Mouse (Mus musculus) small intestine, adult 2 months (tissue): ENCODE measurements around the gene Ttc38. TPM values are rescaled to one million over a fixed set of nuclear protein-coding genes. Genes with fewer than 3 reads are reported as not detected.

Experiments used
- H3K27ac ChIP-seq: fragments of 200-500 bp; 2 replicates; pipeline ENCODE4 v1.5.1; 2012; ENCODE audit warnings: low read depth, low read length, control low read depth, inconsistent platforms; ENCODE audit not compliant: insufficient read depth
- H3K27me3 ChIP-seq: fragments of 200-500 bp; 2 replicates; pipeline ENCODE4 v1.6.1; 2012; ENCODE audit warnings: mild to moderate bottlenecking, moderate library complexity, low read length, inconsistent platforms; ENCODE audit not compliant: control insufficient read depth, insufficient read depth
- H3K36me3 ChIP-seq: fragments of 200-500 bp; 2 replicates; pipeline ENCODE4 v1.6.1; 2012; ENCODE audit warnings: mild to moderate bottlenecking, low read length, control low read depth, inconsistent platforms; ENCODE audit not compliant: control insufficient read depth, insufficient read depth
- H3K4me1 ChIP-seq: fragments of 200-500 bp; 2 replicates; pipeline ENCODE4 v1.6.1; 2012; ENCODE audit warnings: low read length, inconsistent platforms, mixed read lengths; ENCODE audit not compliant: control insufficient read depth, insufficient read depth, insufficient read length
- H3K4me3 ChIP-seq: fragments of 200-500 bp; 2 replicates; pipeline ENCODE4 v1.5.1; 2012; ENCODE audit warnings: low read depth, mild to moderate bottlenecking, control low read depth, inconsistent platforms, low read length, moderate library complexity
- CTCF ChIP-seq: fragments of 200-500 bp; IDR thresholded peaks from 2 replicates; pipeline ENCODE4 v1.5.1; 2012; ENCODE audit warnings: low read depth, mild to moderate bottlenecking, control low read depth, inconsistent platforms, low read length, moderate library complexity, mixed read lengths; ENCODE audit not compliant: insufficient replicate concordance, insufficient read length; ENCODE audit errors: extremely low read depth
- POLR2A ChIP-seq: fragments of 200-500 bp; IDR thresholded peaks from 2 replicates; pipeline ENCODE4 v1.6.1; 2012; ENCODE audit warnings: low read depth, mild to moderate bottlenecking, control low read depth, inconsistent platforms, low read length, moderate library complexity
- WGBS: fragments of 180-500 bp; shearing (Covaris S2); methylation state at CpG from one replicate; pipeline ENCODE4 v1.1.7; 2018; 5-methylcytosine and 5-hydroxymethylcytosine counted together
- polyA plus RNA-seq: library from polyadenylated mRNA; depleted of rRNA; stranded (reverse); fragments of >200 nt; gene quantifications from 2 replicates; pipeline ENCODE4 v1.2.3, GENCODE M21; 2012

Ttc38 gene
- polyA plus RNA-seq, 1 experiment: 8.1 TPM

- TF ChIP-seq CTCF (no peak), POLR2A (no peak)
- no peak overlapping the region for H3K27ac ChIP-seq
- H3K4me3 ChIP-seq: no peak overlapping the region
- H3K27me3 ChIP-seq: no peaks in the 10 kb centered on the region
- 87% methylated on average over 13 of the region's 13 CpGs for WGBS
- no peaks in the 10 kb centered on the region for H3K4me1 ChIP-seq
- peaks cover 52% of the 10 kb centered on the region for H3K36me3 ChIP-seq
These were observed 60.5 kb downstream of the Ttc38 start for GRCm38 (mm10) chr15:85892498-85893118.

GRCm38 (mm10) chr15:85893871-85894270 lies 61.8 kb downstream of the Ttc38 start:
- TF ChIP-seq CTCF: no peak
- TF ChIP-seq POLR2A: no peak
- no peaks in the 10 kb centered on the region for H3K27me3 ChIP-seq
- peaks cover 54% of the 10 kb centered on the region for H3K36me3 ChIP-seq
- WGBS: 92% methylated on average over 7 of the region's 7 CpGs
- no peaks in the 10 kb centered on the region for H3K4me1 ChIP-seq
- H3K4me3 ChIP-seq: no peak overlapping the region
- no peak overlapping the region for H3K27ac ChIP-seq

- Histone ChIP-seq H3K27me3 (no peaks in the 10 kb centered on the region), H3K27ac (no peak overlapping the region), H3K4me3 (no peak overlapping the region), H3K36me3 (peaks cover 42% of the 10 kb centered on the region), H3K4me1 (no peaks in the 10 kb centered on the region)
- TF ChIP-seq POLR2A: no peak
- TF ChIP-seq CTCF: peak; percentile 90; the same call in 1 of the 2 replicates
- 17% methylated on average over 8 of the region's 8 CpGs for WGBS
These were observed 64.2 kb downstream of the Ttc38 start for GRCm38 (mm10) chr15:85896284-85896683.

GRCm38 (mm10) chr15:85897113-85897512 lies 65.0 kb downstream of the Ttc38 start:
- Histone ChIP-seq H3K4me3 (no peak overlapping the region), H3K4me1 (no peaks in the 10 kb centered on the region), H3K27ac (no peak overlapping the region), H3K36me3 (peaks cover 41% of the 10 kb centered on the region), H3K27me3 (no peaks in the 10 kb centered on the region)
- WGBS: 91% methylated on average over 10 of the region's 10 CpGs
- TF ChIP-seq POLR2A (no peak), CTCF (no peak)

- H3K36me3 ChIP-seq: peaks cover 21% of the 10 kb centered on the region
These were observed 67.3 kb downstream of the Ttc38 start for GRCm38 (mm10) chr15:85899396-85899795.

DNA sequence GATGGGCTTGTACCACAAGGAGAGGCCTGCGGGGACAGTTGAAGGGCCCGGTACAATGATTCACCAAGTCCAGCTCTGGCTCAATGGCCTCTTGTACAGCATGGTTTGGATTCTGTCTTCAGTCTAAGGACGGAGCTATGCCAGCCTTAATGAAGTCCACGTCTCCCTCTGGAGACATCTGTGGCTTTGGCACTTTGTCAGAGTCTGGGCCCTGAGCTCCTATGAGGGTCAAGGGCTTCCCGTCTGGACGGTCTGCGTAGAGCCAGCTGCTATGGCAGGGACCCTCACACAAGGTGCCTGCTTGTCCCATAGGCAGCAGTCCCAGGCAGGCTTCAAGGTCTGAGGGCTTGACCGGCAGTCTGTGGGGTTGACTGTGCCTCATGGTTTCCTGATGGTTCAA lies 68.2 kb downstream of the Ttc38 start:
- H3K4me1 ChIP-seq: no peaks in the 10 kb centered on the region
- no peak overlapping the region for H3K27ac ChIP-seq
- 82% methylated on average over 8 of the region's 8 CpGs for WGBS
- H3K27me3 ChIP-seq: no peaks in the 10 kb centered on the region
- no peak overlapping the region for H3K4me3 ChIP-seq
- TF ChIP-seq CTCF: no peak
- no peak for TF ChIP-seq POLR2A
- peaks cover 17% of the 10 kb centered on the region for H3K36me3 ChIP-seq

More at GRCm38 (mm10) chr15:85899396-85899795, 67.3 kb downstream of the Ttc38 start:
- Histone ChIP-seq H3K27ac (no peak overlapping the region), H3K4me3 (no peak overlapping the region), H3K27me3 (no peaks in the 10 kb centered on the region), H3K4me1 (no peaks in the 10 kb centered on the region)
- no peak for TF ChIP-seq CTCF
- TF ChIP-seq POLR2A: no peak
- WGBS: 81% methylated on average over 6 of the region's 6 CpGs

GRCm38 (mm10) chr15:85900801-85901200 lies 68.7 kb downstream of the Ttc38 start:
- Histone ChIP-seq H3K36me3 (peaks cover 14% of the 10 kb centered on the region), H3K27me3 (no peaks in the 10 kb centered on the region), H3K4me1 (no peaks in the 10 kb centered on the region), H3K4me3 (no peak overlapping the region), H3K27ac (no peak overlapping the region)
- whole genome bisulfite sequencing: 81% methylated on average over 12 of the region's 12 CpGs
- no peak for TF ChIP-seq POLR2A

DNA sequence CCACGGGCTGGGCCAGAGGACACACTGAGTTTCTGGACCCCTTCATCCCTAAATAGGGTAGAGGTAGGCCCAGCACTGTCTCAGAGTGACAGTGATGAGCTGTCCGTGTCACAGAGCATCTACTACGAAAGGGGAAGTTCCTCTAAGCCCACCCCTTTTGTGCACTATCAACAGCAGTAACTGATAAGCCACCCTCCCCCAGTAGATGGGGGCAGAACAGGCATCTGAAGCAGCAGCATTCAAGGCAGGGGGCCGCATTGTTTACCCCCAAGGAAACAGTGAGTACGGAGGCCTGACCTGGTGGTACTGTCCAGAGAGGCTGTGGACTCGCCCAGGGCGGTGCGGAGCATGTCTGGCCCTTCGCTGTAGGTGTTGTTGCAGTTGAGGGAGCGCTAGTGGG lies 70.4 kb downstream of the Ttc38 start:
- H3K4me3 ChIP-seq: no peak overlapping the region
- WGBS: 84% methylated on average over 10 of the region's 10 CpGs
- H3K27ac ChIP-seq: no peak overlapping the region
- no peaks in the 10 kb centered on the region for H3K4me1 ChIP-seq
- H3K36me3 ChIP-seq: peaks cover 6% of the 10 kb centered on the region
- TF ChIP-seq CTCF (no peak), POLR2A (no peak)
- no peaks in the 10 kb centered on the region for H3K27me3 ChIP-seq
